Mouse (Mus musculus) retina, postnatal 1 day (tissue): ENCODE measurements around the gene Has3.
"Not testable (repeated sequence)": the region's sequence is repeated elsewhere in the genome, so short reads cannot be mapped to it uniquely, and the experiment has no call there.

Source experiments
- DNase-seq: peaks from one replicate; pipeline ENCODE4 v3.0.0-alpha.2; 2012

The Has3 gene

DNA sequence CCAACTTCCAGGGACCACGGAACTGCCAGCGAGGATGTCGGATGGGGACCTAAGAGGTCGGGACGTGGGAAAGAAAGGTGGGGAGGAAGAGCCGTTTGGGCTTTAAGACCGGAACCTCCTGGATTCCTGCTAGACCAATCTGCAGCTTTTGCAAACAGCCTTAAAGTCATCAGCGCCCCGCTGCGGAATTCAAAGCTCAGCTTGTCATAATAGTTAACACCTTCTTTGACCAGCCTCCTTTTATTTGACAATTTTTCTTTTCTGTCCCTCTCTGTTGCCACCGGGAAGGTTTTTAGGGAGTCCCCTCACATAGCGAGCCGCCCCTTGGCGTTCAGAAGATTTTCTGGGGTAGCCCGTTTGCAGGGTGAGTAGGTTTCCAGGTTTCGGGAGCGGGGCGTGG is at the start of gene Has3:
Has3 (plus strand) TSS at position 192 of the 400 bp plus-strand sequence.
- peak; percentile 23 for DNase-seq

GRCm38 (mm10) chr8:106820553-106821515 is 49.2 kb upstream of the Has3 start:
- no peak for DNase-seq

GRCm38 (mm10) chr8:106828921-106829320 is 41.1 kb upstream of the Has3 start:
- no peak for DNase-seq

DNA sequence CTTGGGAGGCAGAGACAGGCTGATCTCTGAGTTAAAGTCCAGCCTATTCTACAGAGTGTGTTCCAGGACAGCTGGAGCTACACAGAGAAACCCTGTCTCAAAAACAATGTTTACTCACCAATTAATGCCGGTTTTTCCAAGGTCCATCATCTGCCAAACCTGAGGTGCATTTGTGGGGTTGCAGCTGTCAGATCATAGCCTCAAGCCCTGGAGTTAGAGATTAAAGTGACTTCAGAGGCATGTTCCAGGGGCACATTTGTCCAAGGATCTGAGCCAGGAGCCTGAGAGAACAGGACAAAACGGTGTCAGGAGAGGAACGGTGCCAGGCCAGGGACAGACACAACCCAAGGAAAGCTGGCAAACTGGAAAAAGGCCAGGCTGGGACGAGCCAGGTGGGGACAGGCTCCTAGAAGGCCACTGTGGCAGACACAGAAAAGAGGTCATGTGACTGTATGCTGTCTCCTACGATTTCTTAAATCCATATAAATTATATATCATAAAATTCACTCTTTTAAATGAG is 40.5 kb upstream of the Has3 start:
- no peak for DNase-seq

GRCm38 (mm10) chr8:106834899-106835298 is 35.1 kb upstream of the Has3 start:
- no peak for DNase-seq

DNA sequence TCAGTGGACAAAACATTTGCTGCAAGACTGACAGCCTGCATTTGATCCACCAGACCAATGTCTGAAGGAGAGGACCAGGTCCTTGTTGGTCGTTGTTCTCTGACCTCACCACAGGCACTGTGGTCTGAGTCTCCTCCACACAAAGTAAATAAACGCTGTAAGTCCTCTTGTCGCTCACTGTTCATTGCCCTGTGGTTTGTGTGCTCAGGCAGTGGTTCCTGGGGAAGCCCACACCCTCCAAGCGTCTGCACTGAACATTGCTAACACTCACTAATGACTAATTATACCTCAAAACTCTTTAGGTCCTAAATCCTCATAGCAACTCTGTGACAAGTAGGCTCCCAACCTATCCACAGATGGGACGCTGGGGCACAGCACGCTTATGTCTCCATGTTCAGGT is 33.5 kb upstream of the Has3 start:
- DNase-seq, result no peak

DNA sequence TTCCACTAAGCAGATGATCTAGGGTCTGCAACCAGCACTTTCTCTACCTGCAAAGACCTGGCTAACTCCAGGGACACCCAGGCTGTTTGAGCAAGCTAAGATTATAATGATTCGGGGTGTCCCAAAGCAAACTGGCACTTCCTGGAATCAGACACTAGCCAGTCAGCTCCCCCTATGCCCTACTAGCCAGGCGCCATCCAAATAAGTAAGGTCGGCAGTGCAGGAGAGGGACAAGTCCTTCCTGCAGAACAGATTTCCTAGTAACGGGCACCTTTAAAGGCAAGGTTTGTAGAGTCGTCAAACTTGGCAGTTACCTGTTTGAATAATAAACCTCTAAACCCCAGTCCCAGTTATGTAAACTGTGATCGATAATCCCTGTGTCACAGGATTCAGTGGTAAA is 31.2 kb upstream of the Has3 start:
- DNase-seq, result no peak

DNA sequence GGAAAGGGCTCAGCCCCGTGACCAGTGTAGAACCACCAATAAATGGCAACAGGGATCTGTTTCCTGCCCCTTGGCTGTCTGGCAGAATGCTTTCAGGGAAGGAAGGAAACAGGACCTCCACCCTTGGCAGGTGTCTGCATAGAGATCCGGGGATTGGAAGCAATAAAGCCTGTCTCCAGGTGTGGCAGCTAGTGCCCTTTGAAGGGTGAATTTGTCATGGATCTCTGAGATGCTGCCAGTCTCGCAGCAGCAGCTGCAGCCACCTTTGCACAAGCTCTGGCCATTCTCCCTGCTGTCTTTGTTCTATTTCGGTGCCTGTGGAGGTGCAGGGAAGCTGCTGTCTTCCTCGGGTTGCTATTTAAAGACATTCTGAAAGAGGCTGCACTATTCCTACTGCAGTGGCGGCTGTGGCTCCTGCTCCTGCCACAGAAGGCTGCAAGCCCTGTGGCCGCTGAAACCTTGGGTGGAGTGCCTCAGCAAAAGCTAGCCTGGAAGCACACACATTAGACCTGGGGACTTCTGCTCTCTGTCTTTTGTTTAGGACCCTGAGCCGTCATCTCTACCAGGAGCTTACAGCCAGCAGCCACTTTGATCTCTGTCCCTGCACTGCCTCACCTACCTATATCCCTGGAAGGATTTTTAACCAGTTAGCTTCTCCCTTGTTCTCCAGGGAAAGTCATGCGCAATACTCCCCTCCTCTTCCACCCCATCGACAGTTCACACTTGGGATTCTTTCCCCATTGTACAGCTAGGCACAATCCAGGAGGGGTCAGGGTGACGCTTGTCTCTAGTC is 30.6 kb upstream of the Has3 start:
- no peak for DNase-seq

GRCm38 (mm10) chr8:106850034-106850433 is 20.0 kb upstream of the Has3 start:
- no peak for DNase-seq

DNA sequence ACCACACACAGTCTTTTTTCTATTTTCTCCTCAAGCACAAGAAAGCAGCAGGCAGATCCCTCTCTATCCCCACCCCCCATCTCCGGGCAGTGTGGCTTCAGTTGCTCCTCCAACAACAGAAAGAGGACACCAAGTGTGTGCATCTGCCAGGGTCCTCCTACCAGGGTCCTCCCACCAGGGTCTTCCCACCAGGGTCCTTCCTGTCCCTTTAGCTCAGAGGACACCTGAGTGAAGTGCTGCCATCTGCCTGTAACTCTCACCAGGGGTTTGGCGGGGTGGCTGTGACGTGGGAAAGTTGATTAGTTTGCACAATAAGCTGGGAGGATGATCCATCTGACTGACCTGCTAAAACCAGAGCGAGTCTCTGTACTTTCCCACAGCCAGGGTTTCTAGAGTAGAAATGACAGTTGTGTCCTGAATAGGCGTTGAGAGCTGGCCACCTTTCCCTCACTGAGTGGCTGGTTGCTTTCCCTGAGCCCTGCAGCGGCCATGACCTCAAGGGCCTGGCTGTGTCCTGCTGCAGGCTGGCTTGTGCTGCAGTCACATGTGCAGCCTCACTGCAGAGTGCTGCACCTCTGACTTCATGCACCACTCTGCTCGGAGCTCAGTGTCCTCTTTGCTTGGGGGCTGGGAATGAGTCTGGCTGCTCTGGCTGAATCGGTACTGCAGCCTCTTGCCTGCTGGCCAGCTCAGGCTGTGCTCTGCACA is 15.4 kb upstream of the Has3 start:
- DNase-seq, result peak; percentile 63

DNA sequence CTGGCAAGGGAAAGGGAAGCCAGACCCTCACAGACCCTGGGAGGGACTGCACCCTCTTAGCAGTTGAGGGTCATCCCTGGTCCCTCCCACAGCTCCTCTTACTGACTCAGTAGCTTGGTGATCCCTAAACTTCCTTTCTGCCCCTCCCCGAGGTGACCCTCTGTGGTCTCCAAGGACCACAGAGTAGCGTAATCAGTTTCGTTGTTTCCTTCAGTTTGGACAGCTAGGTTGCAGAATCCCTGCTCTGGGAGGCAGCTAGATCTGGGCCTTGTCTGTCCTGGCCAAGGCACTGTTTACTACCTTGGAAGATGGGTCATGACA is 14.8 kb upstream of the Has3 start:
- DNase-seq, result no peak

- no peak for DNase-seq
Measured at GRCm38 (mm10) chr8:106862845-106863244, 7.2 kb upstream of the Has3 start.

DNA sequence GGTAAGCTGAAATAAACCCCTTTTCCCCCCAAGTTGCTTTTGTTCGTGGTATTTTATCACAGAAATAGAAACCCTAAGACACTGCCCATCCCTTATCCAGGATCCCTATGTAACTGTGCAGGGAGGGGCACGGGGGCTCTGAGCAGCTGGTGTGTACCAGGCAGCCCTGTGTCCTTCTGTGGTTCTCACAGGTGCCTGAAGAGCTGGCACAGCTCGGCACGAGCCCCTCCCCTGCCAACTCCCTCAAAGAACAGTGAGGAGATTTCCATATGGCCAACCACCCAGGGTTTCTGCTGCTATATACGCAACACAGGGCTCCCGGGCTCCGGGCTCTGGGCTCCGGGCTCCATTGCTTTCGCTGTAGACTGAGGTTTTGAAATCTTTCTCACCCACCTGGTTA is 4.7 kb upstream of the Has3 start:
- no peak for DNase-seq

GRCm38 (mm10) chr8:106870537-106871327 is 690 bp downstream of the Has3 start:
- DNase-seq, result peak; percentile 79

- DNase-seq, result peak; percentile 33
Measured at GRCm38 (mm10) chr8:106871328-106871926, 1.4 kb downstream of the Has3 start.

DNA sequence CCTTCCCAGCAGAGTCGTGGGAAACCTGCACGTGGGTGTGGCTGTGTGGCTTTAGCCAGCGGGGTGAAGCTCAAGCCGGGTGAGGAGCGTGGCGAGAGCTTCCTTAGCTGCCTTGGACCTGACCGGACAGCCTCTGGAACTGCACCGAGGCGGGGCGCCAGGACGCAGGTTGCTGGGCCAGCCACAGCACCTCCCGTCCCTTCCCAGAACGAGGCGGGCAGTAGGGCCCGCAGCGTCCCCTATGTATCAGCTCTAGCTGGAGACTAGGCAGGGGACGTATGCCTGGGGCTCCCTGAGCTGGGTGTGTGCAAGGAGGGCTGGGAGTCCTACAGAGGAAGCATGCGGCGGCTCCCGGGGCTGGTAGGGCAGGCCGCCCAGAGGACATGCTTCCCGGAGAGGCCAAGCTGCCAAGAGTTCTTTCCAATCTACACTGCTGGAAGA is 1.9 kb downstream of the Has3 start:
- DNase-seq, result peak; percentile 70

DNA sequence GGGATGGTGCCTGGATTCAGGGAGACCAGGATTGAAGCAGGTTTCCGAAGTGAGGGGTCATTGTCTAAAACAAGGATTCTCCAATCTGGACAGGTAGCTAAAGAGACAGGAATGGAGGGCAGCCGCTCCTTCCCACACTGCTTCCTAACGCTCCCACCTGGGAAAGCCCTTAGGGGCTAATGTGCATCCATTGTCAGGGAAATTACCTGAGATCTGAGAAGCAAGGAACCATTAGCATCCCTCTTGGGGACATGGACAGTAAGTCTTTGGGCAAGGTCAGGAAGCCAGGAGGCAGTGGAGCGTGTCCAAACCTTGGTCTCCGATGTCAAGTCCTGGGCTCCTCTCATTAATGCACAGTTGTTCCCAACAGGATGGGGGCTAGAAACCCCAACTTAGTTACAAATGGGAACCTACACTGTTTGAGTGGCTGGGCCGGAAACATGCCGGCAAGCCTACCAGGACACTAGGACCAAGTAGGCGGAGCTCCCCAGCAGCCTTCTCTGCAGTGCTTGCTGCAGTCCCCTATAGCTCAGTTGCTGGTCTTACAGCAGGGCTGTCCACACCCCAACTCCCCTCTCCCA is 2.5 kb downstream of the Has3 start:
- DNase-seq, result no peak

- no peak for DNase-seq
Measured at GRCm38 (mm10) chr8:106880121-106880707, 10.2 kb downstream of the Has3 start.

- not testable (repeated sequence) for DNase-seq
Measured at GRCm38 (mm10) chr8:106884094-106884493, 14.1 kb downstream of the Has3 start.

DNA sequence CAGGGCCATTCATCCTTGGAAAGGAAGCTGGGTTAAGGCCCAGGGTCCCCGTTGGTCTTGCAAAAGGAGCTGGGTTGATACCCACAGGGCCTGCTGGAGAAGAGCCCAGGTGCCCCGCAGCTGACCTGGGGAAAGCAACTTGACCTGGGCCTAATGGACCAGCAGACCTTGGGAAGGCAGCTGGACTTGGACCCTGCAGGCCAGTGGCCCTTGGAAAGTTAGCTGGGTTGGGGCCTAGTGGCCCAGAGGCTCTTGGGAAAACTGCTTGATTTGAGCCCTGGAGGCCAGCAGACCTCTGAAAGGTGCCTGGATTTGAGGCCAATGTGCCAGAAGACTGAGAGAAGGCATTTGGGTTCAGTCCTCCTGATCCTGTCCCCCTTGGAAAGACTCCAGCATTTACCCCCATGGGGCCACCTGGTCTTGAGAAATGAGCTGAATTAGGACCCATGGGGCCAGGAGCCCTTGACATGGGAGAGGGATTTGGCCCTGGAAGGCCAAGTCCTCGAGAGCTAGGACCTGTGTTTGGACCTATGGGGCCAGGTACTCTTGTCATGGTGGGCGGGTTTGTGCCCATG is 14.9 kb downstream of the Has3 start:
- not testable (repeated sequence) for DNase-seq
